Mouse (Mus musculus) midbrain, embryonic 15.5 days (tissue): ENCODE measurements at regions not wholly inside any gene's neighbourhood (a gene's known extent, or its start where the extent isn't known, plus 50 kb on each side); places are given as distances from the start of the nearest gene placed in this dataset.

ENCODE experiments used
- ATAC-seq: fragments of 200-750 bp; cut with Nextera tagmentation; replicated peaks from 2 replicates; pipeline ENCODE4 v1.8.0; 2017; ENCODE audit warnings: moderate TSS enrichment
- H3K27ac ChIP-seq: fragments of 300-500 bp; sonication (generic); 2 replicates; pipeline ENCODE4 v1.5.1; 2015; ENCODE audit warnings: mild to moderate bottlenecking, inconsistent platforms
- H3K27me3 ChIP-seq: fragments of 300-500 bp; sonication (generic); replicated peaks from 2 replicates; pipeline ENCODE4 v1.6.1; 2015; ENCODE audit warnings: inconsistent platforms
- H3K36me3 ChIP-seq: fragments of 300-500 bp; sonication (generic); replicated peaks from 2 replicates; pipeline ENCODE4 v1.6.1; 2015; ENCODE audit warnings: inconsistent platforms
- H3K4me1 ChIP-seq: fragments of 300-500 bp; sonication (generic); 2 replicates; pipeline ENCODE4 v1.6.1; 2015; ENCODE audit warnings: inconsistent platforms
- H3K4me2 ChIP-seq: fragments of 300-500 bp; sonication (generic); 2 replicates; pipeline ENCODE4 v1.6.1; 2015; ENCODE audit warnings: inconsistent platforms, mild to moderate bottlenecking, moderate library complexity
- H3K4me3 ChIP-seq: fragments of 300-500 bp; sonication (generic); 2 replicates; pipeline ENCODE4 v1.5.1; 2015; ENCODE audit warnings: mild to moderate bottlenecking, inconsistent platforms
- H3K9ac ChIP-seq: fragments of 300-500 bp; sonication (generic); 2 replicates; pipeline ENCODE4 v1.6.1; 2015; ENCODE audit warnings: mild to moderate bottlenecking, inconsistent platforms
- H3K9me3 ChIP-seq: fragments of 300-500 bp; sonication (generic); 2 replicates; pipeline ENCODE4 v1.6.1; 2016; ENCODE audit warnings: inconsistent platforms
- WGBS: fragments of 180-500 bp; shearing (Covaris S2); methylation state at CpG from one replicate; pipeline ENCODE4 v1.1.7; 2015; ENCODE audit warnings: mixed read lengths; 5-methylcytosine and 5-hydroxymethylcytosine counted together

- no peaks in the 10 kb centered on the region for H3K9me3 ChIP-seq
- 88% methylated on average over 7 of the region's 7 CpGs for WGBS
- H3K27ac ChIP-seq = no peak overlapping the region
- peaks cover 10% of the 10 kb centered on the region for H3K4me1 ChIP-seq
- ATAC-seq = no peak
- no peak overlapping the region for H3K4me3 ChIP-seq
- H3K27me3 ChIP-seq = no peaks in the 10 kb centered on the region
- no peak overlapping the region for H3K4me2 ChIP-seq
- no peaks in the 10 kb centered on the region for H3K36me3 ChIP-seq
- no peak overlapping the region for H3K9ac ChIP-seq
Observed at GRCm38 (mm10) chr2:72779268-72780163, 200.7 kb downstream of the Sp3 start.

GRCm38 (mm10) chr2:72781369-72782275, 198.6 kb downstream of the Sp3 start:
- no peak overlapping the region for H3K4me3 ChIP-seq
- no peak overlapping the region; the same call in 1 of the 2 replicates for H3K9ac ChIP-seq
- 40% methylated on average over 15 of the region's 15 CpGs for WGBS
- no peaks in the 10 kb centered on the region for H3K27me3 ChIP-seq
- peak overlapping the region; percentile 47 for H3K27ac ChIP-seq
- H3K9me3 ChIP-seq = no peaks in the 10 kb centered on the region
- H3K36me3 ChIP-seq = no peaks in the 10 kb centered on the region
- H3K4me1 ChIP-seq = peaks cover 13% of the 10 kb centered on the region
- peak; percentile 85 for ATAC-seq
- H3K4me2 ChIP-seq = no peak overlapping the region

GRCm38 (mm10) chr2:72782355-72782754, 197.9 kb downstream of the Sp3 start:
- H3K9me3 ChIP-seq = no peaks in the 10 kb centered on the region
- WGBS = 59% methylated on average over 7 of the region's 7 CpGs

GRCm38 (mm10) chr2:72785365-72786043, 194.7 kb downstream of the Sp3 start:
- ATAC-seq = no peak
- H3K27ac ChIP-seq = no peak overlapping the region
- WGBS = 87% methylated on average over 8 of the region's 8 CpGs
- peaks cover 13% of the 10 kb centered on the region for H3K4me1 ChIP-seq
- H3K9me3 ChIP-seq = no peaks in the 10 kb centered on the region
- no peak overlapping the region for H3K4me2 ChIP-seq
- H3K4me3 ChIP-seq = no peak overlapping the region
- H3K27me3 ChIP-seq = no peaks in the 10 kb centered on the region
- no peak overlapping the region for H3K9ac ChIP-seq
- no peaks in the 10 kb centered on the region for H3K36me3 ChIP-seq

More at GRCm38 (mm10) chr2:72782355-72782754, 197.9 kb downstream of the Sp3 start:
- H3K27me3 ChIP-seq = no peaks in the 10 kb centered on the region
- H3K36me3 ChIP-seq = no peaks in the 10 kb centered on the region
- no peak for ATAC-seq
- H3K27ac ChIP-seq = no peak overlapping the region
- H3K9ac ChIP-seq = no peak overlapping the region
- no peak overlapping the region for H3K4me3 ChIP-seq
- peaks cover 13% of the 10 kb centered on the region for H3K4me1 ChIP-seq
- no peak overlapping the region for H3K4me2 ChIP-seq

- H3K4me2 ChIP-seq = no peak overlapping the region
- no peak overlapping the region for H3K9ac ChIP-seq
- 39% methylated on average over 5 of the region's 5 CpGs for WGBS
- ATAC-seq = no peak
- H3K27ac ChIP-seq = no peak overlapping the region
- H3K36me3 ChIP-seq = no peaks in the 10 kb centered on the region
- no peaks in the 10 kb centered on the region for H3K27me3 ChIP-seq
- H3K4me1 ChIP-seq = peaks cover 12% of the 10 kb centered on the region
- no peaks in the 10 kb centered on the region for H3K9me3 ChIP-seq
- H3K4me3 ChIP-seq = no peak overlapping the region
Observed at GRCm38 (mm10) chr2:72786044-72786737, 194.1 kb downstream of the Sp3 start.

GRCm38 (mm10) chr2:72787616-72788015, 192.6 kb downstream of the Sp3 start:
- no peak overlapping the region for H3K9ac ChIP-seq
- 73% methylated on average over 3 of the region's 3 CpGs for WGBS

GRCm38 (mm10) chr2:72791496-72791895, 188.8 kb downstream of the Sp3 start:
- no peak for ATAC-seq
- Histone ChIP-seq H3K36me3 (no peaks in the 10 kb centered on the region), H3K9ac (no peak overlapping the region), H3K4me3 (no peak overlapping the region), H3K27me3 (no peaks in the 10 kb centered on the region), H3K9me3 (no peaks in the 10 kb centered on the region), H3K4me1 (no peaks in the 10 kb centered on the region), H3K27ac (no peak overlapping the region), H3K4me2 (no peak overlapping the region)
- WGBS = 65% methylated on average over 3 of the region's 3 CpGs

More at GRCm38 (mm10) chr2:72787616-72788015, 192.6 kb downstream of the Sp3 start:
- Histone ChIP-seq H3K4me3 (no peak overlapping the region), H3K27ac (no peak overlapping the region), H3K27me3 (no peaks in the 10 kb centered on the region), H3K36me3 (no peaks in the 10 kb centered on the region), H3K4me1 (0 out of 2 replicates have a peak, but pooled peaks cover 3% of the 10 kb centered on the region), H3K4me2 (no peak overlapping the region), H3K9me3 (no peaks in the 10 kb centered on the region)
- ATAC-seq = no peak

- no peak overlapping the region for H3K9ac ChIP-seq
Observed at GRCm38 (mm10) chr2:72793424-72793823, 186.8 kb downstream of the Sp3 start.

GRCm38 (mm10) chr2:72794501-72794900, 185.7 kb downstream of the Sp3 start:
- Histone ChIP-seq H3K4me2 (no peak overlapping the region), H3K9me3 (no peaks in the 10 kb centered on the region), H3K4me1 (no peaks in the 10 kb centered on the region), H3K9ac (no peak overlapping the region), H3K36me3 (no peaks in the 10 kb centered on the region), H3K27me3 (no peaks in the 10 kb centered on the region), H3K4me3 (no peak overlapping the region), H3K27ac (no peak overlapping the region)
- WGBS = 69% methylated on average over 4 of the region's 4 CpGs
- no peak for ATAC-seq

More at GRCm38 (mm10) chr2:72793424-72793823, 186.8 kb downstream of the Sp3 start:
- no peaks in the 10 kb centered on the region for H3K9me3 ChIP-seq
- H3K36me3 ChIP-seq = no peaks in the 10 kb centered on the region
- ATAC-seq = no peak
- no peak overlapping the region for H3K4me2 ChIP-seq
- H3K27ac ChIP-seq = no peak overlapping the region
- WGBS = 77% methylated on average over 10 of the region's 10 CpGs
- no peaks in the 10 kb centered on the region for H3K4me1 ChIP-seq
- H3K27me3 ChIP-seq = no peaks in the 10 kb centered on the region
- H3K4me3 ChIP-seq = no peak overlapping the region

- 86% methylated on average over 4 of the region's 4 CpGs for WGBS
- no peaks in the 10 kb centered on the region for H3K4me1 ChIP-seq
Observed at GRCm38 (mm10) chr2:72797002-72797718, 183.1 kb downstream of the Sp3 start.

GRCm38 (mm10) chr2:72800696-72801095, 179.6 kb downstream of the Sp3 start:
- Histone ChIP-seq H3K4me3 (no peak overlapping the region), H3K9me3 (no peaks in the 10 kb centered on the region), H3K9ac (no peak overlapping the region), H3K27me3 (no peaks in the 10 kb centered on the region), H3K4me1 (no peaks in the 10 kb centered on the region), H3K4me2 (no peak overlapping the region), H3K27ac (no peak overlapping the region), H3K36me3 (no peaks in the 10 kb centered on the region)
- ATAC-seq = no peak
- 71% methylated on average over 7 of the region's 7 CpGs for WGBS

More at GRCm38 (mm10) chr2:72797002-72797718, 183.1 kb downstream of the Sp3 start:
- H3K9me3 ChIP-seq = no peaks in the 10 kb centered on the region
- H3K27ac ChIP-seq = no peak overlapping the region
- H3K9ac ChIP-seq = no peak overlapping the region
- no peak overlapping the region for H3K4me2 ChIP-seq
- no peak overlapping the region for H3K4me3 ChIP-seq
- ATAC-seq = no peak
- no peaks in the 10 kb centered on the region for H3K36me3 ChIP-seq
- H3K27me3 ChIP-seq = no peaks in the 10 kb centered on the region
